ENCODE assay signal across 20 mouse cellular contexts in genomic region chr11:68394749-68395148, GRCm38 (mm10).
"Had no signal": no experiment of that assay in that cellular context is flagged by ENCODE, and none has a peak within 500 bp of the region (broad histone marks: within the 10 kb centered on the region; RNA-seq: fewer than 3 reads in every experiment).

No protein-coding gene starts in this region.

- H3K4me3 ChIP-seq: limb, embryonic 12.5 days; limb, embryonic 15.5 days; midbrain, embryonic 12.5 days; midbrain, embryonic 15.5 days; myocyte; neural tube, embryonic 13.5 days; stomach, embryonic 15.5 days had no signal

- ATAC-seq: liver, postnatal 0 days; lung, postnatal 0 days; midbrain, embryonic 15.5 days had no signal

- H3K36me3 ChIP-seq: limb, embryonic 12.5 days; limb, embryonic 15.5 days; midbrain, embryonic 12.5 days; midbrain, embryonic 15.5 days; neural tube, embryonic 13.5 days; stomach, embryonic 15.5 days had no signal

- H3K27ac ChIP-seq: kidney, postnatal 0 days; limb, embryonic 12.5 days; limb, embryonic 15.5 days; liver, embryonic 14.5 days; midbrain, embryonic 12.5 days; midbrain, embryonic 15.5 days; neural tube, embryonic 13.5 days; stomach, embryonic 15.5 days had no signal

- DNase-seq: kidney, postnatal 4 days; left cerebral cortex, postnatal 4 days; liver, postnatal 0 days; lung, embryonic 14.5 days; lung, postnatal 4 days; right cerebral cortex, postnatal 25 days; spleen, adult 18-20 months; thymus, adult 18-20 months; thymus, postnatal 14 days; thymus, postnatal 4 days had no signal

- H3K9ac ChIP-seq: limb, embryonic 12.5 days; limb, embryonic 15.5 days; liver, embryonic 14.5 days; liver, postnatal 0 days; lung, embryonic 14.5 days; midbrain, embryonic 12.5 days; midbrain, embryonic 15.5 days; neural tube, embryonic 13.5 days; stomach, embryonic 15.5 days had no signal

- H3K9me3 ChIP-seq: limb, embryonic 12.5 days; limb, embryonic 15.5 days; midbrain, embryonic 12.5 days; midbrain, embryonic 15.5 days; neural tube, embryonic 13.5 days; stomach, embryonic 15.5 days had no signal
